Mouse (Mus musculus) heart, embryonic 12.5 days (tissue): ENCODE data around the gene Pafah1b2. TPM values are rescaled to one million over a fixed set of nuclear protein-coding genes. Genes with fewer than 3 reads are reported as not detected.

ENCODE experiments used
- ATAC-seq: fragments of 200-750 bp; cut with Nextera tagmentation; 2 replicates; pipeline ENCODE4 v1.8.0; 2017; ENCODE audit warnings: moderate TSS enrichment, moderate library complexity; ENCODE audit not compliant: insufficient number of reproducible peaks, low FRiP score
- H3K27ac ChIP-seq: fragments of 300-500 bp; sonication (generic); 2 replicates; pipeline ENCODE4 v1.5.1; 2016; ENCODE audit warnings: mild to moderate bottlenecking, moderate library complexity; ENCODE audit not compliant: poor library complexity, severe bottlenecking
- H3K27me3 ChIP-seq: fragments of 300-500 bp; sonication (generic); replicated peaks from 2 replicates; pipeline ENCODE4 v1.6.1; 2016; ENCODE audit warnings: mild to moderate bottlenecking, moderate library complexity
- H3K36me3 ChIP-seq: fragments of 300-500 bp; sonication (generic); 2 replicates; pipeline ENCODE4 v1.6.1; 2016; ENCODE audit warnings: mild to moderate bottlenecking, moderate library complexity
- H3K4me1 ChIP-seq: fragments of 300-500 bp; sonication (generic); replicated peaks from 2 replicates; pipeline ENCODE4 v1.6.1; 2016; ENCODE audit warnings: mild to moderate bottlenecking
- H3K4me2 ChIP-seq: fragments of 300-500 bp; sonication (generic); 2 replicates; pipeline ENCODE4 v1.6.1; 2016; ENCODE audit warnings: mild to moderate bottlenecking, moderate library complexity
- H3K4me3 ChIP-seq: fragments of 300-500 bp; sonication (generic); 2 replicates; pipeline ENCODE4 v1.5.1; 2016; ENCODE audit warnings: mild to moderate bottlenecking
- H3K9ac ChIP-seq: fragments of 300-500 bp; sonication (generic); 2 replicates; pipeline ENCODE4 v1.6.1; 2016; ENCODE audit warnings: mild to moderate bottlenecking, moderate library complexity
- H3K9me3 ChIP-seq: fragments of 300-500 bp; sonication (generic); replicated peaks from 2 replicates; pipeline ENCODE4 v1.6.1; 2016; ENCODE audit warnings: mild to moderate bottlenecking, moderate library complexity
- WGBS: fragments of 180-500 bp; shearing (Covaris S2); methylation state at CpG from one replicate; pipeline ENCODE4 v1.1.7; 2016; 5-methylcytosine and 5-hydroxymethylcytosine counted together
- polyA plus RNA-seq: library from polyadenylated mRNA; unstranded; fragments of >200 nt; fragmentation: Nextera tagmentation; extraction: Ambion mirVana; gene quantifications from 2 replicates; pipeline ENCODE4 v1.2.1, GENCODE M21; 2016

Gene Pafah1b2
- polyA plus RNA-seq, 1 experiment from 2014 or later: 173 TPM

DNA sequence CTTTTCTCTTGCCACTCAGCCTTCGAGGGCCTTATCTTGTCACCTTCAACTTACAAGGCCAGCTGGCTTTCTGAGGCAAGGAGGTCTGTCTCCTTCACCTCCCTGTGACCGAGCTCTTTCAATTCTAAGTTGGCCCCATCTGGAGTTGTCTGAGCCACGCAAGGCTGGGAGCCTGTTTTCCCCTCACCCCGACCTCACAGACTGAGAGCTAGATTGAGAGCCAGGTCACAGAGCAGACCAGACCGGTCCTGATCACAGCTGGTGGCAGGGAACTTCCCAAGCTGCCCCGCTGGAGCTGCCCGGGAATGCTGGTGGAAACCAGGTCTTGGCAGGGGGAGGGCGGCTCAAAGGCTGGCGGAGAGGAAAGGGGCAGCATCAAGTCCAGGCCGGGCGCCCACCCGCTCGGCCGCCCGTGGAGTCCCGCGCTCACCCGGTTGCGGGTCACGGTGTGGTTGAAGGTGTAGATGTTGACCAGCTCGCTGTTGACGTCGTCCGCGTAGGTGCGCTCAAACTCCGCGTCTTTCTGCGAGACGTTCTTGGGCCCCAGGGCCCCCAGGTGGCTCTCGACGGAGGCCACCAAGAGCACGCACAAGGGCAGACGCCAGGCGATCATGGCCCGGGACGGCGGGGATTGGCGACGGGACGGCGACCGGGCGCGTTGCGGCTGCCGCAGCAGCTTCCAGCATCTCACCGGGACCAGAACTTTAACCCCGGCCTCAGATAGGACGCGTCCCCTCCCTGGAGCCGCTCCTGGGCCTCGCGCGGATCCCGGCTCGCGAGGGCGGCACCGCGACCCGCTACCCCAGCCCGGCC is 58.0 kb downstream of the Pafah1b2 start:
- Histone ChIP-seq H3K4me3 (peak overlapping the region; percentile 79), H3K4me1 (peaks cover 38% of the 10 kb centered on the region), H3K27ac (peak overlapping the region; percentile 94), H3K36me3 (peaks cover 31% of the 10 kb centered on the region), H3K9me3 (no peaks in the 10 kb centered on the region), H3K27me3 (no peaks in the 10 kb centered on the region), H3K4me2 (peak overlapping the region; percentile 89), H3K9ac (peak overlapping the region; percentile 93)
- peak; percentile 69 for ATAC-seq
- under 1% methylated on average over 63 of the region's 63 CpGs for WGBS

- H3K36me3 ChIP-seq: peaks cover 38% of the 10 kb centered on the region
- peak overlapping the region; percentile 89 for H3K4me2 ChIP-seq
- H3K4me3 ChIP-seq: peak overlapping the region; percentile 79
- peaks cover 35% of the 10 kb centered on the region for H3K4me1 ChIP-seq
- H3K9me3 ChIP-seq: no peaks in the 10 kb centered on the region
- H3K9ac ChIP-seq: peak overlapping the region; percentile 93
- peak overlapping the region; percentile 94 for H3K27ac ChIP-seq
- ATAC-seq: no peak
- H3K27me3 ChIP-seq: no peaks in the 10 kb centered on the region
- 51% methylated on average over 13 of the region's 13 CpGs for WGBS
Measured at GRCm38 (mm10) chr9:45953511-45954293, 58.8 kb downstream of the Pafah1b2 start.

- H3K4me3 ChIP-seq: no peak overlapping the region
- 87% methylated on average over 7 of the region's 7 CpGs for WGBS
- peaks cover 29% of the 10 kb centered on the region for H3K4me1 ChIP-seq
- H3K27me3 ChIP-seq: no peaks in the 10 kb centered on the region
- no peak overlapping the region for H3K27ac ChIP-seq
- ATAC-seq: no peak
- H3K4me2 ChIP-seq: peak overlapping the region; percentile 89
- H3K36me3 ChIP-seq: peaks cover 46% of the 10 kb centered on the region
- H3K9ac ChIP-seq: peak overlapping the region; percentile 93
- H3K9me3 ChIP-seq: no peaks in the 10 kb centered on the region
Measured at GRCm38 (mm10) chr9:45952890-45953289, 59.6 kb downstream of the Pafah1b2 start.

DNA sequence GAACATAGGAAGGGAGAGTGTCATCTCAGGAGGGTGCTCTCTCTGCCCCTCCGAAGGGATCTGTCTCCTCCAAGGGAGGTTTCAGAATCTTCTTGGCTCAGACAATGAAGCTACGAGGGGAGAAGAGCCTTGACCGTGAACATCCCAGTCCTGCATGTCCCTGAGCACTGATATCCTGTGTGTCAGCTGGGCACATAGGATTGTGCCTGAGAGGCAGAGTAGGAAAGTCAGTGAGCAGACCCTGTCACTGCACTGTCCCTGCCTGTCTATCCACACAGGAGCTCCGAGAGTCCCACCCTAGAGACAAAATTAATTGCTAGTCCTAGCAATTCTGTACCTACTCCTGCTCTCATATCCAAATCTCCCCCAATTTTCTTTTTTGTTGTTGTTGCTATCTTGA is 60.4 kb downstream of the Pafah1b2 start:
- no peak overlapping the region for H3K9ac ChIP-seq
- H3K36me3 ChIP-seq: peaks cover 54% of the 10 kb centered on the region
- no peak overlapping the region for H3K4me2 ChIP-seq
- H3K4me3 ChIP-seq: no peak overlapping the region
- no peak for ATAC-seq
- H3K9me3 ChIP-seq: no peaks in the 10 kb centered on the region
- 87% methylated on average over 4 of the region's 4 CpGs for WGBS
- peaks cover 29% of the 10 kb centered on the region for H3K4me1 ChIP-seq
- no peaks in the 10 kb centered on the region for H3K27me3 ChIP-seq
- H3K27ac ChIP-seq: no peak overlapping the region

DNA sequence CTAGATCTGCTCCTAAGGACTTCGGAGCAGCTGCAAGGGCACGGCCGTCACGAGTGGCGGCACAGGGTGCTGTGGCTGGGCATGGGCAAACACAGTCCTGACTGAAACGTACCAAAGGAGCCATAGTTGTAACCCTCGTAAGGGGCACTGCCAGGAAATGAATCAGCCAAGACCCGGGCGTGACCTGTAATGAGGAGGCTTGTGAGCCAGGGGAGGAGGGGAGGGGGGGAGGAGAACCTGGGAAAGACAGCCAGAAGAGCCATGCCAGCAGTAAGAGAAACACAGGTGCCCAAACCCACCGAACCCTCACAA is 65.7 kb downstream of the Pafah1b2 start:
- H3K27ac ChIP-seq: no peak overlapping the region
- no peak overlapping the region for H3K4me3 ChIP-seq
- 83% methylated on average over 10 of the region's 10 CpGs for WGBS
- H3K27me3 ChIP-seq: no peaks in the 10 kb centered on the region
- H3K9ac ChIP-seq: no peak overlapping the region
- no peak overlapping the region for H3K4me2 ChIP-seq
- peaks cover 96% of the 10 kb centered on the region for H3K36me3 ChIP-seq
- H3K9me3 ChIP-seq: no peaks in the 10 kb centered on the region
- no peak for ATAC-seq
- H3K4me1 ChIP-seq: no peaks in the 10 kb centered on the region

GRCm38 (mm10) chr9:45946182-45946871 is 66.2 kb downstream of the Pafah1b2 start:
- no peak for ATAC-seq
- Histone ChIP-seq H3K9ac (no peak overlapping the region), H3K4me3 (no peak overlapping the region), H3K36me3 (peaks cover 96% of the 10 kb centered on the region), H3K27me3 (no peaks in the 10 kb centered on the region), H3K27ac (no peak overlapping the region), H3K4me1 (no peaks in the 10 kb centered on the region), H3K4me2 (no peak overlapping the region), H3K9me3 (no peaks in the 10 kb centered on the region)
- 79% methylated on average over 16 of the region's 16 CpGs for whole genome bisulfite sequencing

GRCm38 (mm10) chr9:45945721-45946120 is 66.8 kb downstream of the Pafah1b2 start:
- no peaks in the 10 kb centered on the region for H3K9me3 ChIP-seq
- H3K9ac ChIP-seq: no peak overlapping the region
- 90% methylated on average over 13 of the region's 13 CpGs for WGBS
- no peaks in the 10 kb centered on the region for H3K4me1 ChIP-seq
- no peak overlapping the region for H3K4me3 ChIP-seq
- H3K27ac ChIP-seq: no peak overlapping the region
- no peak for ATAC-seq
- no peak overlapping the region for H3K4me2 ChIP-seq
- H3K36me3 ChIP-seq: peaks cover 99% of the 10 kb centered on the region
- H3K27me3 ChIP-seq: no peaks in the 10 kb centered on the region

DNA sequence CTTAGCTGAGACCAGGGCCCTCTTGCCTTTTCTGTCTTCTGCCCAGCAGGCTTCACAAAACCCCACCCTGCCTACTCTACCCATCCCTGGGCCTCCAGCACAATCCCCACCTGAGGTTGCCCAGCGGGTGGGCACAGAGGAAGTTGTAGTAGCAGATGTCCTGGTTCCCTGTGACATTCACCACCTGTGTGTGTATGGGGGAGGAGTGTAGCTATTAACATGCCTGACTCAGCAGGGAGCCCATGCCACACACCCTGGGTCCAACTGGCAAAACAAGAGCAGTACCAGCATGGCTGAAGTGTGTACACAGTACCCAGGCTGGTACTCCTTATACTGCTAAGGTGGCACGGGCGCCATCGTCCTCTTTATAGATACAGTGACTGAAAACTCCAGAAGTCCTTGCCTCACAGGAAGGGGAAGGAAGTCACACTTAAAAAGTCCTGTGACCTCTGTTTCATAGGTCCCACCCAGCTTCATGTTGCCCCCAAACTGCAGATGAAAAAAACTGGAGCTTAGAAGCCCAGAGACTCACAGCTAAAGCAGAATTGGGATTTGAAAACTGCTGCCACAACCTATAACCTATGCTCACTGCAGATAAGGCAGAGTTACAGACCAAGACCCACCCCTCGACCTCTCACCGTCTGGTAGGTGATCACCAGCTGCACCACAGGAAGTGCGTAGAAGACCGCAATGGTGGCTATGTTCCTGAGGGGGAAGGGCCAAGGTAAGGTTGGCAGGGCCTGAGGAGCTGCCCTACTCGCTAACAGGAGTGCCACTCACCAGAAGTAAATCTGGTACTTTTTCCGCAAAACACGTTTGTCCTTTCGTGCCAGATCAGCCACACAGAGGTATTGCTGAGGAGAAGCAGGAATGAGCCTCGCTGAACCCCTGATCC is 67.7 kb downstream of the Pafah1b2 start:
- H3K36me3 ChIP-seq: peaks cover 94% of the 10 kb centered on the region
- WGBS: 77% methylated on average over 13 of the region's 13 CpGs
- no peak for ATAC-seq

DNA sequence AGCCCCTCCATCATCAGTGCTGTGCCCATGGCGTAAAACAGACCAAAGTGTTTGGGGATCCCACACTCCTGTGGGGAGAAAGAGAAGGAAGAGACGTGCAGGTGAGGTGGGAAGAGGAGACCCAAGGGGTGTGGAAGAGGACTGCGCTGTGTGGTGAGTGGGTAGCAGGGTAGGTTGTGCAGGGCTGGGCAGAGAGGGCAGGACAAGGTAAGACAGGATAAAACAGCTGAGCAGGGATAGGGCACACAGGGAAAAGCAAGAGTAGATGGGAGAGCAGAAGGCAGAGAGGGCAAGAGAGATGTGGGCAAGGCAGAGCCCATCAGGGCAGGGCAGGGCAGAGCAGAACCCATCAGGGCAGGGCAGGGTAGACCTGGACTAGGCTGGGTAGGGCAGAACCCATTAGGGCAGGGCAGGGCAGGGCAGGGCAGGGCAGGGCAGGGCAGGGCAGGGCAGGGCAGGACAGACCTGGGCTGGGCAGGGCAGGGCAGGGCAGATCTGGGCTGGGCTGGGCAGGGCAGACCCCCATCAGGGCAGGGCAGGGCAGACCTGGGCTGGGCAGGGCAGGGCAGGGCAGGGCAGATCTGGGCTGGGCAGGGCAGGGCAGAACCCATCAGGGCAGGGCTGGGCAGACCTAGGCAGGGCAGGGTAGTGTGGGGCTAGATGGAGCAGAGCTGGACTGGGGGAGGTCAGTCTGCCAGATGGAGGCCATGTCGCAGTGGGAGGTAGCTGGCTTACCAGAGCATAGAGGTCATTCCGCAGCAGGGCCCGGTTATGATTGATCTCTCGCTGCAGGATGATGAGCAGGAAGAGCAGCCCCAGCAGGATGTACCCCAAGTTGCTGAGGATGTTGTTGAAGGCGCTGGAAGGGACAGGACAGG is 68.6 kb downstream of the Pafah1b2 start:
- Histone ChIP-seq H3K4me2 (no peak overlapping the region), H3K9me3 (no peaks in the 10 kb centered on the region), H3K27me3 (no peaks in the 10 kb centered on the region), H3K4me3 (no peak overlapping the region), H3K36me3 (peaks cover 94% of the 10 kb centered on the region), H3K4me1 (no peaks in the 10 kb centered on the region), H3K27ac (no peak overlapping the region), H3K9ac (no peak overlapping the region)
- ATAC-seq: peak; percentile 27; the same call in 1 of the 2 replicates
- 92% methylated on average over 8 of the region's 8 CpGs for WGBS

More for the DNA sequence above, 67.7 kb downstream of the Pafah1b2 start:
- Histone ChIP-seq H3K4me3 (no peak overlapping the region), H3K4me2 (no peak overlapping the region), H3K9ac (no peak overlapping the region), H3K27me3 (no peaks in the 10 kb centered on the region), H3K4me1 (no peaks in the 10 kb centered on the region), H3K27ac (no peak overlapping the region), H3K9me3 (no peaks in the 10 kb centered on the region)

DNA sequence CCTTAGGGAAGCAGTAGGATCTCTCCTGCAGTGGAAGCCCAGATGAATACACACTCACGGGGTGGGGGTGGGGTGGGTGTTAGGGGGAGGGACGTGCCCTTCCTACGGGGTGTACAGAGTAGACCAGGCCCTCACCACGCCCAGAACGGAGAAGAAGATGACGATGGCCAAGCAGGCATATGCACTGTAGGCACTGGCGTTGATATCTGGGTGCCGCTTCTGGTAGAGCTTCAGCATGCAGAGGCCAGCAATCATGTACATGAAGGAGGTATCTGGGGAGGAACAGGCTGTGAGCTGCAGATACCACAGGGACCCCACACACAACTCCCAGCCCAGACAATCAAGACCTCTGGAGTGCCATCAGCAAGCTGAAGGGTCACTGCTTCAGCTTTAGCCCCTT is 69.6 kb downstream of the Pafah1b2 start:
- H3K9ac ChIP-seq: no peak overlapping the region
- ATAC-seq: no peak
- no peak overlapping the region for H3K4me3 ChIP-seq
- H3K4me1 ChIP-seq: no peaks in the 10 kb centered on the region
- peaks cover 96% of the 10 kb centered on the region for H3K36me3 ChIP-seq
- no peaks in the 10 kb centered on the region for H3K9me3 ChIP-seq
- H3K27ac ChIP-seq: no peak overlapping the region
- 88% methylated on average over 8 of the region's 8 CpGs for WGBS
- no peak overlapping the region for H3K4me2 ChIP-seq
- H3K27me3 ChIP-seq: no peaks in the 10 kb centered on the region
